Mouse (Mus musculus): Measurements from ENCODE around the gene Pde4d.

- TF ChIP-seq POLR2A (IDR thresholded peaks at IDR 0.05; ENCODE audit: borderline replicate concordance, insufficient read depth, low read length): no peak
- no peak for TF ChIP-seq CTCF (IDR thresholded peaks at IDR 0.05; ENCODE audit: borderline replicate concordance, insufficient read depth, low read depth, low read length)
Measured at GRCm38 (mm10) chr13:108819846-108820408, 370.2 kb downstream of the Pde4d start.
